Mouse (Mus musculus) limb, embryonic 11.5 days (tissue): ENCODE measurements around the gene Hbb-bh1. TPM values are rescaled to one million over a fixed set of nuclear protein-coding genes. Genes with fewer than 3 reads are reported as not detected.
"Not testable (repeated sequence)": the region's sequence is repeated elsewhere in the genome, so short reads cannot be mapped to it uniquely, and the experiment has no call there.

ENCODE experiments used
- ATAC-seq: fragments of 200-750 bp; cut with Nextera tagmentation; 2 replicates; pipeline ENCODE4 v1.8.0; 2017; ENCODE audit warnings: low read depth; ENCODE audit not compliant: insufficient number of reproducible peaks, low FRiP score, low TSS enrichment
- DNase-seq: peaks from one replicate; pipeline ENCODE4 v3.0.0-alpha.2; 2015; ENCODE audit warnings: low spot score
- H3K27ac ChIP-seq: fragments of 300-500 bp; sonication (generic); replicated peaks from 2 replicates; pipeline ENCODE4 v1.5.1; 2014; ENCODE audit warnings: low read depth, mild to moderate bottlenecking, low read length
- H3K27me3 ChIP-seq: fragments of 300-500 bp; sonication (generic); 2 replicates; pipeline ENCODE4 v1.6.1; 2014; ENCODE audit warnings: mild to moderate bottlenecking, low read length, mixed read lengths; ENCODE audit not compliant: control insufficient read depth, insufficient read depth
- H3K36me3 ChIP-seq: fragments of 300-500 bp; sonication (generic); 2 replicates; pipeline ENCODE4 v1.6.1; 2014; ENCODE audit warnings: mild to moderate bottlenecking, low read length, moderate library complexity, mixed read lengths; ENCODE audit not compliant: control insufficient read depth, insufficient read depth
- H3K4me1 ChIP-seq: fragments of 300-500 bp; sonication (generic); 2 replicates; pipeline ENCODE4 v1.6.1; 2014; ENCODE audit warnings: low read length, mixed read lengths; ENCODE audit not compliant: control insufficient read depth, insufficient read depth
- H3K4me2 ChIP-seq: fragments of 300-500 bp; sonication (generic); 2 replicates; pipeline ENCODE4 v1.6.1; 2014; ENCODE audit warnings: low read depth, mild to moderate bottlenecking, moderate library complexity; ENCODE audit not compliant: severe bottlenecking
- H3K4me3 ChIP-seq: fragments of 300-500 bp; sonication (generic); 2 replicates; pipeline ENCODE4 v1.5.1; 2014; ENCODE audit warnings: low read depth, low read length
- H3K9ac ChIP-seq: fragments of 300-500 bp; sonication (generic); 2 replicates; pipeline ENCODE4 v1.6.1; 2014; ENCODE audit warnings: mild to moderate bottlenecking, low read length
- H3K9me3 ChIP-seq: fragments of 300-500 bp; sonication (generic); 2 replicates; pipeline ENCODE4 v1.6.1; 2016; ENCODE audit warnings: low read length; ENCODE audit not compliant: control insufficient read depth
- WGBS: fragments of 180-500 bp; shearing (Covaris S2); extraction: QIAGEN DNeasy Blood & Tissue Kit; methylation state at CpG from one replicate; pipeline ENCODE4 v1.1.7; 2014; 5-methylcytosine and 5-hydroxymethylcytosine counted together
- polyA plus RNA-seq: library from polyadenylated mRNA; unstranded; fragments of >200 nt; fragmentation: Nextera tagmentation; extraction: Ambion mirVana; gene quantifications from 2 replicates; pipeline ENCODE4 v1.2.1, GENCODE M21; 2014

Hbb-bh1 gene
- polyA plus RNA-seq, 1 experiment from 2014 or later = 1,831 TPM

GRCm38 (mm10) chr7:103810296-103810695, 32.7 kb downstream of the Hbb-bh1 start:
- Histone ChIP-seq H3K4me2 (no peak overlapping the region), H3K36me3 (no peaks in the 10 kb centered on the region), H3K9ac (no peak overlapping the region), H3K9me3 (no peaks in the 10 kb centered on the region), H3K4me1 (no peaks in the 10 kb centered on the region), H3K4me3 (no peak overlapping the region), H3K27ac (no peak overlapping the region), H3K27me3 (no peaks in the 10 kb centered on the region)
- WGBS = 80% methylated on average over 1 of the region's 1 CpGs
- ATAC-seq = no peak
- no peak for DNase-seq

- H3K27me3 ChIP-seq = no peaks in the 10 kb centered on the region
- H3K4me3 ChIP-seq = no peak overlapping the region
- H3K9ac ChIP-seq = no peak overlapping the region
- no peaks in the 10 kb centered on the region for H3K36me3 ChIP-seq
- no peak overlapping the region for H3K4me2 ChIP-seq
- no peaks in the 10 kb centered on the region for H3K4me1 ChIP-seq
- H3K27ac ChIP-seq = no peak overlapping the region
- no peaks in the 10 kb centered on the region for H3K9me3 ChIP-seq
- ATAC-seq = no peak
- 67% methylated on average over 1 of the region's 1 CpGs for WGBS
- DNase-seq = no peak
Observed at GRCm38 (mm10) chr7:103809801-103810155, 33.2 kb downstream of the Hbb-bh1 start.

GRCm38 (mm10) chr7:103808971-103809800, 33.8 kb downstream of the Hbb-bh1 start:
- Histone ChIP-seq H3K9me3 (no peaks in the 10 kb centered on the region), H3K36me3 (no peaks in the 10 kb centered on the region), H3K4me2 (no peak overlapping the region), H3K27ac (no peak overlapping the region), H3K9ac (no peak overlapping the region), H3K27me3 (no peaks in the 10 kb centered on the region), H3K4me3 (no peak overlapping the region), H3K4me1 (no peaks in the 10 kb centered on the region)
- DNase-seq (no peak), ATAC-seq (no peak)
- WGBS = 68% methylated on average over 5 of the region's 5 CpGs

GRCm38 (mm10) chr7:103808120-103808519, 34.8 kb downstream of the Hbb-bh1 start:
- H3K4me3 ChIP-seq, H3K36me3 ChIP-seq, H3K27me3 ChIP-seq, H3K27ac ChIP-seq, H3K9me3 ChIP-seq, H3K4me1 ChIP-seq, DNase-seq, H3K4me2 ChIP-seq, H3K9ac ChIP-seq, ATAC-seq: not testable (repeated sequence)
- 77% methylated on average over 2 of the region's 2 CpGs for WGBS

- Histone ChIP-seq H3K9ac (no peak overlapping the region), H3K4me2 (no peak overlapping the region), H3K9me3 (no peaks in the 10 kb centered on the region), H3K27ac (no peak overlapping the region), H3K4me3 (no peak overlapping the region), H3K27me3 (no peaks in the 10 kb centered on the region), H3K36me3 (no peaks in the 10 kb centered on the region), H3K4me1 (no peaks in the 10 kb centered on the region)
- ATAC-seq (no peak), DNase-seq (peak; percentile 24)
- 66% methylated on average over 1 of the region's 1 CpGs for WGBS
Observed at GRCm38 (mm10) chr7:103806856-103807255, 36.1 kb downstream of the Hbb-bh1 start.

GRCm38 (mm10) chr7:103792669-103793388, 50.1 kb downstream of the Hbb-bh1 start:
- Histone ChIP-seq H3K27ac (no peak overlapping the region), H3K36me3 (no peaks in the 10 kb centered on the region), H3K9ac (no peak overlapping the region), H3K4me1 (no peaks in the 10 kb centered on the region), H3K4me2 (no peak overlapping the region), H3K9me3 (no peaks in the 10 kb centered on the region), H3K27me3 (no peaks in the 10 kb centered on the region), H3K4me3 (no peak overlapping the region)
- ATAC-seq (no peak), DNase-seq (no peak)
- 32% methylated on average over 4 of the region's 4 CpGs for WGBS

- H3K27me3 ChIP-seq = no peaks in the 10 kb centered on the region
- ATAC-seq (no peak), DNase-seq (no peak)
- H3K36me3 ChIP-seq = no peaks in the 10 kb centered on the region
- 79% methylated on average over 3 of the region's 3 CpGs for WGBS
- H3K4me2 ChIP-seq = no peak within 1 kb of the TSS
- no peak within 1 kb of the TSS for H3K27ac ChIP-seq
- no peak within 1 kb of the TSS for H3K9ac ChIP-seq
- H3K4me1 ChIP-seq = no peaks in the 10 kb centered on the region
- no peak within 1 kb of the TSS for H3K4me3 ChIP-seq
- no peaks in the 10 kb centered on the region for H3K9me3 ChIP-seq
Observed at GRCm38 (mm10) chr7:103791721-103792120, 51.2 kb downstream of the Hbb-bh1 start, which contains the start of gene Olfr67. TSS of gene Olfr67 (minus strand) at chr7:103791821.
